Mouse (Mus musculus) bone marrow macrophage, adult 2 months (primary cell): ENCODE data around the gene Esr1.

Experiments
- CTCF ChIP-seq: IDR thresholded peaks from 2 replicates; pipeline ENCODE4 v1.5.1; 2012; ENCODE audit warnings: low read depth, mild to moderate bottlenecking, low read length, moderate library complexity
- POLR2A ChIP-seq: IDR thresholded peaks from 2 replicates; pipeline ENCODE4 v1.6.1; 2012; ENCODE audit warnings: mild to moderate bottlenecking, low read depth, low read length, borderline replicate concordance

GRCm38 (mm10) chr10:5045671-5046070 is 434.3 kb downstream of the Esr1 start:
- no peak for TF ChIP-seq CTCF
- TF ChIP-seq POLR2A, result no peak
